Mouse (Mus musculus) megakaryocyte, embryonic 14.5 days (primary cell): Measurements from ENCODE around the gene Treh. TPM values are rescaled to one million over a fixed set of nuclear protein-coding genes. Genes with fewer than 3 reads are reported as not detected.

ENCODE experiments used
- H3K27me3 ChIP-seq: replicated peaks from 2 replicates; pipeline ENCODE3; 2012; ENCODE audit warnings: inconsistent platforms
- H3K36me3 ChIP-seq: replicated peaks from 2 replicates; pipeline ENCODE3; 2012; ENCODE audit warnings: low read length, inconsistent platforms, mixed read lengths
- H3K4me1 ChIP-seq: 2 replicates; pipeline ENCODE4 v1.6.1; 2012; ENCODE audit warnings: inconsistent platforms
- H3K4me3 ChIP-seq: replicated peaks from 2 replicates; pipeline ENCODE3; 2012; ENCODE audit warnings: moderate library complexity, mild to moderate bottlenecking, inconsistent platforms
- H3K9me3 ChIP-seq: 2 replicates; pipeline ENCODE4 v1.6.1; 2012; ENCODE audit warnings: inconsistent platforms
- FLI1 ChIP-seq: IDR thresholded peaks from 2 replicates; pipeline ENCODE4 v1.6.1; 2012; ENCODE audit warnings: low read length, inconsistent platforms, mixed read lengths
- GATA1 ChIP-seq: IDR thresholded peaks from 3 replicates; pipeline ENCODE4 v1.6.1; 2012; ENCODE audit warnings: mixed read lengths, low read length, inconsistent platforms, borderline replicate concordance
- polyA plus RNA-seq: library from polyadenylated mRNA; stranded (reverse); fragments of >175 nt; gene quantifications from 2 replicates; pipeline ENCODE4 v1.2.3, GENCODE M21; 2012; ENCODE audit warnings: low replicate concordance; ENCODE audit not compliant: insufficient read depth

Gene Treh
- polyA plus RNA-seq, 1 experiment: not detected

DNA sequence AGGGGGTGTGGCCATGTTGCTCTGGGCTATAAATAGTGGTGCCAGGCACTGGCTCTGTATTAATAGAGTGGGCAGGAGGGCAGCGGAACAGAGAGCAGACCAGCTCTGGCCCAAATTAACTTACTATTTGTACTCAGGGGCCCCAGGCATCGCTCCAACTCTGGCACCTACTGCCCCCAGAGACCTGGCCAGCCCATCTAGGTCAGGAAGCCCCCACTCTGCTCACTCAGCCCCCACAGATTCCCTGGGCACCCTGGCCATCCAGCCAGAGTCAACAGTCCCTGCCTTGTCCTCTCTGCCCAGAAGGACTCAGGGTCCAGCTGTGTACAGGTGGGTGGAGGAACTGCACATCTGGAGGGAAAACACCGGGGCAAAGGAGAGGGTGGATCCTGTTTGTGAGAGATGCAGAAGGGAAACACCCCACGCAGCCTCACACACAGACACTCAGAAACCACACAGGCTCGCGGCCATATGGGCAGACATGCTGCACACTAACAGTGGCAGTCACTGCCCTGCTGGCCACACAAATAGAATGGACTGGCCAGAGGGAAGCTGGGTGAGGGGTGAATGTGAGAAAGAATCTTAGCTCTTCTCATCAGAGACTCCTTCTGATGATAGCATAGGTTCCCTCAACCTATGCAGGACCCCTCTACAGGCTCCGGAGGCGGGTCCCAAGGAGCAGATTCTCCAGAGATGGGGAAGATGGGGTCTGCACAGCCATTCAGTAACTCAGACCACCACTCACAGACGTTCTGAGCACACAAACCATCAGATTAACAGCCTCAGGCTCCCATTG is 47.5 kb downstream of the Treh start:
- H3K4me1 ChIP-seq: peaks cover 74% of the 10 kb centered on the region
- TF ChIP-seq FLI1 (no peak), GATA1 (no peak)
- peaks cover 23% of the 10 kb centered on the region for H3K27me3 ChIP-seq
- H3K9me3 ChIP-seq: no peaks in the 10 kb centered on the region
- peaks cover 10% of the 10 kb centered on the region for H3K36me3 ChIP-seq
- peak overlapping the region; percentile 92 for H3K4me3 ChIP-seq

DNA sequence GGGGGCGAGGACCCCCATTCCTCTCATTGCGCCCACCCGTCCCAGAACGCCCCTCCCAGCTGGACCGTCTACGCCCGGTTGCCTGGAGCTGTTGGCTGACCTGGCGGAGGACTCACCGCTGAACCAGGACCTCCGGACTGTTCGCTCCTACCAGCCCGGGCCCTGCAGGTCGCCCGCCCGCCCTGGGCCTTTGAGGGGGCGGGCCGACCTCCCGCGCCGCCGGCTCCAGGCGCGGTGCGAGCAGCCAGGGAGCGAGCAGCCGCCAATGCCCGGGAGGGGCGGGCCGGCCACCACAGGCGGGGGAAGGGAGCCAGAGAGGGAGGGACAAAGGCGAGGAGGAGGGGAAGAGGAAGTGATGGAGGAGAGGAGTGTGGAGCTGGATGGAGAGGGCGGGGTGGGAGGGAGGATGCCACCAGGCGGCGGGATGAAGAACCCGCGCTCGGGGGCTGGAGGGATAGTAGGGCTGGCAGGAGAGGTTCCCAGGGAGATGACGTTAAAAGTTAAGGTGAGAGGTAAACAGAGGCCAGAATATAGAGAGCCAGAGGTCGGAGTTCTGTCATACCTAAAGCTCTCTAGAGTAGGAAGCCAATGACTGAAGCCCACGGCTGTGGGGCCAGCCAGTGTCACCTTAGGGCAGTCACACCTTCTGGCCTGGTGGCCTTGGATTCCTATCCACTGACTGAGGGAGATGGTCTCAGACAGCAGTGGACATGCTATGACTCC is 48.3 kb downstream of the Treh start:
- Histone ChIP-seq H3K27me3 (peaks cover 20% of the 10 kb centered on the region), H3K9me3 (no peaks in the 10 kb centered on the region), H3K36me3 (peaks cover 2% of the 10 kb centered on the region), H3K4me3 (peak overlapping the region; percentile 92), H3K4me1 (peaks cover 74% of the 10 kb centered on the region)
- no peak for TF ChIP-seq FLI1
- TF ChIP-seq GATA1: no peak

DNA sequence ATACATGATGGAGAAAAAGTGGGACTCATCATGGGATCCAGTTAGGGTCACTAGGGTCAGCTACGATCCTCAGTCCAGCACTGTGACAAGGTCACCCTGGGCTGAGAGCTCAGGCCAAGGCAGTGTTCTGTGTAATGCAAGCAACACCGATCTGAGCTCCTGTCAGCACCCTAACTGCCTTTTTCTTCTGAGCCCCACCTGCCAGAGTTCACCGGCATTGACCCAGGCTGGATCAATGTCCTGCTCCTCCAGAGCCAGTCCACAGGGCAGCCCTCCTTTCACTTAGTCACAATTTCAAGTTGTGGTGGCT is 48.8 kb downstream of the Treh start:
- Histone ChIP-seq H3K36me3 (no peaks in the 10 kb centered on the region), H3K4me3 (peak overlapping the region; percentile 92), H3K4me1 (peaks cover 74% of the 10 kb centered on the region), H3K27me3 (peaks cover 23% of the 10 kb centered on the region), H3K9me3 (no peaks in the 10 kb centered on the region)
- TF ChIP-seq GATA1 (no peak), FLI1 (no peak)

DNA sequence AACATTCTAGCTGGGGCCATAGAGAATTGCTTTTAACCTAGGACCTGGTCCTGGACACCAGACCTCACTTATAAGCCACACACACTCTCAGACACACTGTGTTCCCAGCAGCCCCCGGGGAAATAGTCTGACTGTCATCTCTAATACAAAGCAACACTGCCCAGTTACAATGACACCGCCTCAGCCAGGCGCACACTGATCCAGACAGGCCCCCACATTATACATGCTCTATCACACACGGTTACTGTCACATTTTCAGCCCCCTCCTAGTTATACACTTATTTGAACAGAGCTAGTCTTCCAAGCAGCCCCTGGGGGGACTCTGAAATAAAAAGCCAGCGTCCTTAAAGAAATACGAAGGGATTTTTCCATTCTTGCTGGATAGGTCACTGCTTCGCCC is 49.5 kb downstream of the Treh start:
- H3K4me1 ChIP-seq: peaks cover 74% of the 10 kb centered on the region
- H3K4me3 ChIP-seq: no peak overlapping the region
- peaks cover 26% of the 10 kb centered on the region for H3K27me3 ChIP-seq
- TF ChIP-seq GATA1 (no peak), FLI1 (no peak)
- no peaks in the 10 kb centered on the region for H3K36me3 ChIP-seq
- no peaks in the 10 kb centered on the region for H3K9me3 ChIP-seq

DNA sequence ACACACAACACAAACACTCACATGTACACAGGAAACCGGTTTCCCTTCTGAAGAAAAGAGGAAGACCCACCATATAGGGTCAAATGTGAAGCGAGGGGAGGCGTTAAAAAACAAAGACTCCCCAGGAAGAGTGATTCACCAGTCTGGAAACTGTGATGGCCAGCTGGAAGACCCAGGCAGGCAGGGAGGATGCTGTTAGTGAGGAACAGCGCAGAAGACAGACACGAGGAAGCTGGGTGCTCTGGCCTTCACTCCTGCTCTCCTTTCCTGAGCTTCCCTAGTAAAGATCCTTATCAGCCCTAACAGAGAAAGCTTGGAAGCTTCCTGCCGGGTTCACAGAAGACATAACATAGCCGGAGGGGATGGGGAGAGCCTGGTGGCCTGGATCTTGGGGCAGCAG is 50.0 kb downstream of the Treh start:
- peak overlapping the region; percentile 50 for H3K4me3 ChIP-seq
- TF ChIP-seq GATA1 (no peak), FLI1 (no peak)
- H3K9me3 ChIP-seq: no peaks in the 10 kb centered on the region
- peaks cover 26% of the 10 kb centered on the region for H3K27me3 ChIP-seq
- peaks cover 69% of the 10 kb centered on the region for H3K4me1 ChIP-seq
- H3K36me3 ChIP-seq: no peaks in the 10 kb centered on the region

DNA sequence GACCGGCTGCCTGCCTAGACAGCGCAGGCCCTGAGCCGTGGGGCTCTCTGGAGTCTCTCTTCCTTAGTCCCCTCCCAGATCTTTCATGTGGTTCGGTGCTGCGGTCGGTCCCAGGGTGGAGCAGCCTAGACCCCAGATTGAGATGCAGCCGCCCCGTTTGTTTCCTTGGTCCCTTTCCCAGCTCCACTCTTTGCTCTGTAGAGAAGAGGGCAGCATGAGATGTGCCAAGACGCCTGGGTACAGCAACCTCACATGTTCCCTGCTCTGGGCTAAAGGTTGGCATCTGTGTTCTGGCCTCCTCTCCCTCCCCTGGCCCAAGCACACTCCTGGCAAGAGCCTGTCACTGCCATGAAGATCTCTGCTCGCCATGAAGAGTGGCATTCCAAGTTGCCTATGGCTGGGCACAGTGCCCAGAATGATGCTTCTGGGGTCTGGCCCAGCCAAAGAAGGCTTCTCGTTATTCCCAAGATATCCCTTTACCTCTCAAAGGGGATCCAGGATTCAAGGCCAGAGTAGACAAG is 50.5 kb downstream of the Treh start:
- TF ChIP-seq FLI1 (no peak), GATA1 (no peak)
- peaks cover 26% of the 10 kb centered on the region for H3K27me3 ChIP-seq
- H3K4me3 ChIP-seq: no peak overlapping the region
- no peaks in the 10 kb centered on the region for H3K9me3 ChIP-seq
- no peaks in the 10 kb centered on the region for H3K36me3 ChIP-seq
- peaks cover 65% of the 10 kb centered on the region for H3K4me1 ChIP-seq

DNA sequence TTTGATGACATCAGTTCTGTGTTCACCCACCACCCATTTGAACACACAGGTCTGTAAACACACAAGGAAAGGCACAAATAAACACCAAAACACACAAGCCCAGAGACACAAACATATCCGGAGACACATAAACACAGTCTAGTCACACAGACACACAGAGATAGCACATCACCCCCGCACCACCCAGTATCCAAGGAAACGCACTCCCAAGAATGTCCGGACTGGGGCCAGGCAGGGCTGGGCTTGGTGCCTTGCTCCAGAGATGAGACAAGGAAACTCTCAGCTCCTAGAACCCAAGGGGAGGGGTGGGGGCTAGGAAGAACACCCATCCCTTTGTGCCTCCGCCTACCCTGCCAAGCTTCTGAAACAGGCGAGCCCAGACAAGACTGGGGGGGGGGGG is 51.2 kb downstream of the Treh start:
- Histone ChIP-seq H3K4me1 (peaks cover 63% of the 10 kb centered on the region), H3K27me3 (peaks cover 29% of the 10 kb centered on the region), H3K9me3 (no peaks in the 10 kb centered on the region), H3K4me3 (no peak overlapping the region), H3K36me3 (no peaks in the 10 kb centered on the region)
- no peak for TF ChIP-seq FLI1
- no peak for TF ChIP-seq GATA1

DNA sequence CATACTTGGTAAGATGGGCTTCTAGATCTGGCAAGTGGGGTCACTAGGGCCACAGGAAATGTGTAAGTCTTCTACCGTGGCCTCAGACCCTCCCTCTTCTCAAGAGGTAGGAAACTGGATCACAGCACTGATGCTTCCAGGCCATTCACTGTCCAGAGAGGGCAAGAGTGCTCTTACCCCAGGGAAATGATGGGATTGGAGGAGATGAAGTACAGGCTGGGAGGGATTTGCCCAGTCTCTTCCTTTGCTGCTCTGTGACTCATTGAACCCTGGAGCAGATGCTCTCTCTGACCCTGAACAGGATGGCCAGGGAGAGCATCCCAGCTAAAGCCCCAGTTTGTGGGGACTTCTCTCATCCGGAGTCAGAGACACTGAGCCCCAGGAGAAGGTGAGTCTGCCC is 51.6 kb downstream of the Treh start:
- H3K4me3 ChIP-seq: no peak overlapping the region
- no peaks in the 10 kb centered on the region for H3K36me3 ChIP-seq
- peaks cover 58% of the 10 kb centered on the region for H3K4me1 ChIP-seq
- H3K27me3 ChIP-seq: peaks cover 25% of the 10 kb centered on the region
- no peak for TF ChIP-seq FLI1
- no peak for TF ChIP-seq GATA1
- H3K9me3 ChIP-seq: no peaks in the 10 kb centered on the region

DNA sequence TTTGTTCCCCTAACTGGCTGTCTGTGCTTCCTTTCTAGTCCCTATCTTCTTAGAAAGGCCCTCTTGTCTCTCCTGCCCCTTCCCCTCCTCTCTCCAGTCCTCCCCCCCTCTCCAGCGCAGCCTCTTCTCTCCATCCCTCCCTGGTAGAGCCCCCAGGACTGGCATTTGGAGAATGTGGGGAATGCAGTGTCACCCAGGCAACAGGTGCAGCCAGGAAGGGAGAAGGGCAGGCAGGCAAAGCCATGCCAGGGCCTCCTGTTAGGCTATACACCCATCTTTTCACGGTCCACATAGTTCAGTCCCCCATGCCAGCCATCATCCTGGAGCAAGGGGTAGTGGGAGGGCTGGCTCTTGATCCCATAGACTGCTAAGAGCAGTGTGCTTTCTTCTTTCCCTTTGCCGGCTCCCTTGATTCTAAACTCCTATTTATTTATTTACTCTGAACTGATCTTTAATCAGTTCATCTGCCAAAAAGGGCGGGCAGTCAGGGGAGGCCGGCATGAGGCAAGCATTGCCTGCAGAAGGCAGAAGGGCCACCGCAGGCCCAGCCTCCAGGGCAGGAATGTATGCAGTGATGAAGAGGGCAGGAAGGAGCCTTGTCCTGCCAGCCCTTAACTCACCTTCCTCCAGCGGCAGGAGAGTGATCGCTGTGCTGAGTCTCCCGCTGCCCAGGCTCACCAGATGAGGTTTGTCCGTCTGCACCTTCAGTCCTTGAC is 53.6 kb downstream of the Treh start:
- Histone ChIP-seq H3K27me3 (peaks cover 21% of the 10 kb centered on the region), H3K4me1 (peaks cover 39% of the 10 kb centered on the region)

More for the DNA sequence above, 53.6 kb downstream of the Treh start:
- Histone ChIP-seq H3K9me3 (no peaks in the 10 kb centered on the region), H3K4me3 (no peak overlapping the region), H3K36me3 (no peaks in the 10 kb centered on the region)
- TF ChIP-seq GATA1 (no peak), FLI1 (no peak)
